Mouse (Mus musculus): ENCODE measurements around the gene Ltf.

Ltf gene

DNA sequence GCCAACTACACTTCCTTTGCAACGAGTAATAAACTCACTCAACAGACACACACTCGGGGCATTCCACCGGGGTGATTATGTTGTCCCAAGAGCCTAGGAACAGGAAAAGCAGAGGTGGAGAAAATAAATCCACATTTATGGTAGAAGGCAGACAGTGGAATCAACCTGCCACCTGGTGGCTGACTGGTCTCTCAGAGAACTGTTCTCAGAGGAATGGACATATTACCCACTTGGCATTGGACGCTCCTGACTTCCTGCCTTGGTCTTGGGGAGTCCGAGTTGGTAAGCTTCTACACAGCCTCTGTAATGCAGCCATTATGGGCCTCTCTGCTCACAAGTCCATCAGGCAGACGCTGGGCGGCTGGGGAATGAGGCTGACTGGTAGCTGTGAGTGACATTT is 53.1 kb downstream of the Ltf start:
- in situ Hi-C loops (cut with MboI; ENCODE audit: low pct_unique_long_range_greater_than_20kb in 1 of 2, low sequenced_read_pairs in 2 of 2, unreplicated experiment in 1 of 2): loop anchor here (10.0 to 25.0 kb wide), 2 partner anchors 160 to 167 kb away; partner anchors contain the start of gene Fam240a (in 1 of the 2)

DNA sequence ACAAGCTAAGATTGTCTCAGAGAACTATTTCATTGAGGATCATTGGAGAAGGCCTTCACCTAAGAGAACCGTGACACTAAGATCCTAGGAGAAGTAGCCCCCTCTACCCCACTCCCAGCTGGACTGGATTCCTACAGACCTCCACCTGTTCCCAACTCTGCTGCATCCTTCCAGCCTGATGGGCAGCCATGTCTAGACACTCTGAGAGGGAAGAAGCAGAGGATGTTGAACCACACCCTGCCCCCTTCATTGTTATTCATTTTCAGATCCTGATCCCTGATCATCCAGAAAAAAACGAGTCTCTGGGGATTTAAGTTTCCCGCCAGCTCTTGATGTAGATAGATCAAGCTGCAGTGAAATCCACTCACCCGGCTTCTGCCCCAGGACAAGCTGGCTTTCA is 53.9 kb downstream of the Ltf start:
- in situ Hi-C loops (cut with MboI; ENCODE audit: low pct_unique_long_range_greater_than_20kb in 1 of 2, low sequenced_read_pairs in 2 of 2, unreplicated experiment in 1 of 2): loop anchor here (10.0 to 25.0 kb wide), 2 partner anchors 161 to 168 kb away; partner anchors contain the start of gene Fam240a (in 1 of the 2)

DNA sequence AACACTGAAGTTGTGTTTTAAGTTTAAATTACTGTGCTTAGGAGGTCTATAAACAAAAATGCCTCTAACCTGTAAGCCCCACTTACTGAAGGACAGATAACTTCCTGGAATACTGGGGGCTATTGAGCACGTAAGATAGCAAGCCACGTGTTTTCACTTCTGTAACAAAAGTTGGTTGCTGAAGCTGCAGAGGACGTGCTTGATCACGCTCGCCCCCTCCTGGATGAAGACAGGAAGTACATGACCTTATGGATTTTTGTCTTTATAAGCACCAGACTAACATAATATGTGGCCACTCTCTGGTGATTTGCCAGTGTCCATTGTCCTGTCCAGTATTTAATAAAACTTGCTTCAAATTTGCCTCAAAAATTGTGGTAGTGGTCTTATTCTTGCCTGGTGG is 58.7 kb downstream of the Ltf start:
- in situ Hi-C loops (cut with MboI; ENCODE audit: low pct_unique_long_range_greater_than_20kb in 1 of 2, low sequenced_read_pairs in 2 of 2, unreplicated experiment in 1 of 2): loop anchor here in 1 of 2 experiments (10.0 kb wide), 1 partner anchor 173 kb away; no protein-coding TSS in a partner anchor

DNA sequence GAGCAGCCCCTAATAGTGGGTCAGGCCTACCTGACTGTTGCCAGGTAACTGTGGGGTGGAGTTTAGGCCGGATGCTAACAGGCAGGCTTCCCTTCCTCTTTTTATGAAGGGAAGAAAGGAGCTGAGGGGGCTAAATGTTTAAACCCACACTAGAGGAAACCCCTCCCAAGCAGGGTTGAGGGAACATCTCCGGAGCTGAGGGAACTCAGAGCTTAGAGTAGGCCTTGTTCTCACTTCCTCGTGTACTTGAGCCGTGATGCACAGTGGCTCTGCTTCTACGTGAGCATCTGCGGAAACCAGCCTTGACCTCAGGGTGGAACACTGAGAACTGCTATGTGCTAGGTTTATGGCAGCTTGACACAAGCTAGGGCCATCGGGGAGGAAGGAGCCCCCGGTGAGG is 61.7 kb downstream of the Ltf start:
- in situ Hi-C loops (cut with MboI; ENCODE audit: low pct_unique_long_range_greater_than_20kb in 1 of 2, low sequenced_read_pairs in 2 of 2, unreplicated experiment in 1 of 2): no loop called here

DNA sequence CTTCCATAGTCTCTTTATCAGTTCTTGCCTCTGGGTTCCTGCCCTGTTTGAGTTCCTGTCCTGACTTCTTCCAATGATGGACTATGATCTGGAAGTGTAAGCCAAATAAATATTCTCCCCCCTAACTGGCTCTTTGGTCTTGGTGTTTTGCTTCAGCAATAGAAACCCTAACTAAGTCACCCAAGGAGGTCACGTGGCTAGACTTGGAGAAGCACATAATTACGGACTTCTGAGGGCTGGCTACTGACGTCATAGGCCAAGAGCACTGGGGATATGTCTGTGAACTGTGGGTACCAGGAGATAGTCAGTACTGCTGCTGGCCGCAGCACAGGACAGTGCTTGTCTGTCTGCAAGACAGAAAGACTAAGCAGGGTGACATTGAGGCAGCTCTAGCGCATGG is 62.7 kb downstream of the Ltf start:
- in situ Hi-C loops (cut with MboI; ENCODE audit: low pct_unique_long_range_greater_than_20kb in 1 of 2, low sequenced_read_pairs in 2 of 2, unreplicated experiment in 1 of 2): no loop called here

DNA sequence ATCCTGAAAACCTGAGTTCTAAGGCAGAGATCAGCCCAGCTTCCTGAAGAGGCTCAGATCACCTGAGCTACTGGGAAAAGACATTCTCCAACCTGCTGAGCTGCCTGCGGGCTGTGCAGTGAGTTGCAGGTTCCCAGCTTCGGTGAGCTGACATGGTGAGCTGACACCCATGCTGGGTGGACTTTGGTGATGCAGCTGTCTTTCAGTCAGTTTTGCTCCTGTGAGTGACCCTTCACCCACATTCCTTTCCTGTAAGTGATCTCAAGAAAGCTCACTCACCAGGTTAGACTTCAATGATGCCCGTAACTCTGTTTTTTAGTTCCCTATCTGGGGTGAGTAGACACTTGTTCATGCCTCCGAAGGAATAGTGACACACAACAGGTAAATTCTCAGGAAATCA is 66.3 kb downstream of the Ltf start:
- in situ Hi-C loops (cut with MboI; ENCODE audit: low pct_unique_long_range_greater_than_20kb in 1 of 2, low sequenced_read_pairs in 2 of 2, unreplicated experiment in 1 of 2): no loop called here

DNA sequence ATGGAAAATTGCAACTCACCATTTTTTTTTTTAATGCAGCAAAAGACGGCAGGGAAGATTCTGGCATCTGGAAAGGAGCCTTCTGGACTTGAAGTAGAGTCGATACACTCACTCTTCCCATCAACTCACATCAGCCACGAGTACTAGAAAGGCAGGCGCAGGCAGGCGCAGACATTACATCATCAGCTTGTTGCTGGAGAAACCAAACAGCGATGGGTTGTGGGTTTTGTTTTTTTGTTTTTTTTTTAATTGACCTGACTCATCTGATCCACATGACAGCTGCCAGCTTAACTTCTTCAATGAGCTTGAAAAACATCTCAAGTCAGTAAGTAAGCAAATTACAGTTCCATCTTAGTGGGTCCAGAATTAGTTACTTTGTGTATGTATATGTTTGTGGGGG is 67.1 kb downstream of the Ltf start:
- in situ Hi-C loops (cut with MboI; ENCODE audit: low pct_unique_long_range_greater_than_20kb in 1 of 2, low sequenced_read_pairs in 2 of 2, unreplicated experiment in 1 of 2): no loop called here

DNA sequence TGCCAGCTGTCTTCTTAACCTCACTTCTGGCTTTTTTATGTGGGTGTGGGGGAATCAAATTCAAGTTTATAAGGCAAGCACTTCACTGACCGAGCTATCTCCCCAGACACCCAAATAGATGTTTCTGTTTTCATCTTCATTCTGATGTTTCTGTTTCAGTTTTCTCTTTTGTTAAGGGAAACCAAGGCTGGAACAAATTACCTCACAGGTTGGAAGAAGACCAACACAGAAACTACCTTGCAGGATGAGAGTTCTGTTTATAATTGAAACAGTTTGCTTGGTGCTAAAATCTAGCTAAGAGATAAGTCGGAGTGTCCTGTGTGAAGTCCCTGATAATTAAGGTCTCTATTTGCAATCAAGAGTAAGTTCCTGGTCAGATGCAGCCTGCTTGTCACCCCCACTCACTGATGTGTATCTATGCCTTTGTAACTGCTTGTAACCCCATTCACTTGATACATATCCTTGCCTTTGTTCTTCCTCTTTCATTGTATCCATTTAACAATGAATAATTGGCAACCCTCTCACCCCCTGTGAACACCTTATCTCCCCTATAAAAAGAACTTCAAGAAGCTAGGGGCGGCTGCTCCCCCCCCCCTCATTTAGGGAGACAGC is 68.0 kb downstream of the Ltf start:
- in situ Hi-C loops (cut with MboI; ENCODE audit: low pct_unique_long_range_greater_than_20kb in 1 of 2, low sequenced_read_pairs in 2 of 2, unreplicated experiment in 1 of 2): no loop called here

DNA sequence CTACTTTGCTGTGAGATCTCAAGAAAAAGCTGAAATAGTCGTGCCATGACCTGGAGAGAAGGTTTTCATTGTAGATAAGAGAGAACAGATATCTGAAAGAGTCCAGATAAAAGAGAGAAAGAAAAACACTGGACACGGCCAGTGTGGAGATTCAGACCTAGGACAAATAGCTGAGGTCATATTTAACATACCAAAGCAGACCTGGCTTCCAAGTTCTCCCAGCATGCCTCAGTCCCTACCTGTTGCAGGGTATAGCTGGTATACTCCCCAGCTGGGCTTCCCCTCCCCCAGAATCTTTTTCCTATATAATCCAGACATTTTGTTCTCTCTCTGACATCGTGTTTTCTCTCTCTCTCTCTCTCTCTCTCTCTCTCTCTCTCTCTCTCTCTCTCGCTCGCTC is 68.9 kb downstream of the Ltf start:
- in situ Hi-C loops (cut with MboI; ENCODE audit: low pct_unique_long_range_greater_than_20kb in 1 of 2, low sequenced_read_pairs in 2 of 2, unreplicated experiment in 1 of 2): no loop called here

DNA sequence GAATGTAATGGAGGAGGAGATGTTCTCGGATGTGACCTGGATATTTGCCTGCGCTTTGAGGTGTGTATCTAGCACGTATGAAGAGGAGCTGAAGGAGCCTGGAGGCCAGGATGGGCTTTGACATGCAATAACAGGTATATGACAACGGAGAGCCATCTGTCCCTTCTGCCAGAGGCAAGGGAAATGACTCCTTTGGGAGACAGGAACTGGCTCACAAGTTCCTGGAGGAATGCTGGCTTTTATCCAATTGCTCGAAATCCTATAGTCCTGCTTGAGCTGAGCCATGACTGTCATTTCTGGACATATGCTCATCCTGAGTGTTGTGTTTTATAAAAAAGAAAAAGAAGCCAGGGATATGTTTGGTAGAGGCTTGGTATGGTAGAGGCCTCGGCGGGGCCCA is 69.8 kb downstream of the Ltf start:
- in situ Hi-C loops (cut with MboI; ENCODE audit: low pct_unique_long_range_greater_than_20kb in 1 of 2, low sequenced_read_pairs in 2 of 2, unreplicated experiment in 1 of 2): no loop called here

All from mouse embryonic stem cell (cell line).